Mouse (Mus musculus): Measurements from ENCODE around the gene Vgll3.

Gene Vgll3

DNA sequence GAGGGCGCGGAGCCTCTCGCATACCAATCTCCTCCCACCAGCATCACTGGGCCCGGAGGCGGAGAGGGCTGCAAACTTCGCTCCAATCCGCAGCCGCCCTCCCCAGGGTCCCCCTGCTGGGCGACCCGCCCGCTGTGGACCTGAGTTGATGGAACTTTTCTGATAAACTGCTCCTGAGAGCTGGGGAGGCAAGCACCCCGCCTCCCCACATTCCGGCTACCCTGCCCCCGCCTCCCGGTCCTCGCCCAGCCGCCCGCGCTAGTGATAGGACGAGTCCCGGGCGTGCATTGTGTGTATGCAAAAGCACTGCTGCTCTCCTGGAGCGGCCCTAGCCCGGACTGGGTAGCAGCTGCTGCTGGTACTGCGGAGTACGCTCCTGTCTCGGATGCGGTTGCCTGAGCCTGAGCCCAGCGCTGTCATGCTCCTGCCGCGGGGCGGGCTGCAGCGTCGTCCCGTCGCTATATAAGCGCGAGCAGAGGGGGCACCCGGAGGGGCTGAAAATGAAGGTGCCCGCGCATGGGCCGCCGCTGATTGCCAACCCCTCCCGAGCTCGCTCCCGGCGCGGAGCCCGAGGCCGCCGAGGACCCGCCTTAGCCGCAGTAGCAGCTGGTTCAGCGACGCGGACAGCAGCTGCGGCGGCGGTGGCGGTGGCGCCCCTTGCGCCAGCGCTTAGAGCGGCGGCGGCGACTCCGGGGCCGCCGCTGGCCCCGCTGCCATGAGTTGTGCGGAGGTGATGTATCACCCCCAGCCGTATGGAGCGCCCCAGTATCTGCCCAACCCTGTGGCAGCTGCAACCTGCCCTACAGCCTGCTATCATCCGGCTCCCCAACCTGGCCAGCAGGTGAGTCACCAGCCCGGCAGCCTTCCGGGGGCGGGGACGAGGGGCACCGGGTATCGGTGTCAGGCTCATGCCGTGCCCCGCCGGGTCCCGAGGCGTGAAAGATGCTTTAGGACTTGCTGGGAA lies at the start of gene Vgll3:
Vgll3 (plus strand) TSS at position 340 of the 964 bp plus-strand sequence.
- CTCF ChIA-PET: no interaction called here

- CTCF ChIA-PET: no interaction called here
Observed at GRCm38 (mm10) chr16:65765976-65766375, 49.1 kb upstream of the Vgll3 start.

- CTCF ChIA-PET: no interaction called here
Observed at GRCm38 (mm10) chr16:65785959-65786358, 29.1 kb upstream of the Vgll3 start.

GRCm38 (mm10) chr16:65816059-65816458 lies 1.0 kb downstream of the Vgll3 start:
- CTCF ChIA-PET: no interaction called here

DNA sequence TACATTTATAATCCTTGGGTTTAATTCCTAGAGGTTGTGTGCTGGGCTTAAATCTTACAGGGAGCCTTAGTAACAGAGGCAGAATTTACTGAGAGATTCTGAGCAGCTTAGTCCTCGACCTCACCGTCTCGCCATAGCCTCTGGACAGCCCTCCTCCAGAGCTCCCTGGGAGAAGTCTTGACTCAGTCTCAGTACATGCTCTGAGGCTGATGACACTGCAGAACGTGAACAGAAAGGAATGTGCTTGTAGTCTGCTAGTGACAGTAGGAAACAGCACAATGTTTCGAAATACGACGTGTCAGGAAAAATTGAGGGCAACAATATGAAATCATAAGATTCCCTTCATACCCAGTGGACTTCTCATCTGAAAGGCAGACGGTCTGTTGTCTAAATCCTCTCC lies 3.7 kb downstream of the Vgll3 start:
- CTCF ChIA-PET: no interaction called here

- CTCF ChIA-PET: no interaction called here
Observed at GRCm38 (mm10) chr16:65820803-65821202, 5.7 kb downstream of the Vgll3 start.

DNA sequence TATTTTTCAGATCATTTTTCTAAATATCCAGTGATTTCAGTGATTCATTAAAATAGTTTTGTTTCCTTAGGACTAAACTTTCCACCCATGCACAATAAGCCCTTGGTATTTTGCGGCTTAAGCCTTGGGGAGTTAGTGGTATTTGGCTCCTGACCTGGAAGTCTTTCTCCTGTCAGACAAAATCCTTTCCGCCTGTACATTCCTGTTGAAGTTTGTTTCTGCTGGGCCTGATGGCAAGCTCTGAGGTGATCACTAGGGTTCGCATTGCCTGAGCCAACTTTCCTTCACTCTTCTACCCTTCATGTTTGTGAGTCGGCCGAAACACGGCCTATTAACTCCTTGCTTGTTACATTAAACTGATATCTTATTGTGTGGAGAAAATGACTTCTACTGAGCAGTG lies 8.7 kb downstream of the Vgll3 start:
- CTCF ChIA-PET: no interaction called here

DNA sequence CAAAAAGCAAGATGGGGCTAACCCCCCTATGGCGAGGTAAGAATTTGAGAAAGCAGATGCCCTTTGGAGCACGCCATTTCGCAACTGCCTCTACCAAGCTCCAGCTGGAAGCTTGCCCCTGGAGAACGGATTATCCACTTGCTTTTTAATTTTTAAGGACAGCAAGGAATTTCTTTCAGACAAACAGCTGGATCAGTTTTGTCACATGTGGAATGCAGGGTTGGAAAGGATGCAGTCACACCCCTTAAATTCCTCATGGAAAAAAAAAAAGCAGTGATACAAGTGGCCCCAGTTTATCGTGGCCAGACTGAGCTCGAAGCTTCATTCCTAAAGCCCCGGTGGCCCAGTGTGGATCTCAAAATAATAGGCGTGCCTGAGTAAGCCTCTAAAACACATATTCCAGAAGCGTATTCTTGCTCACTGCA lies 13.1 kb downstream of the Vgll3 start:
- CTCF ChIA-PET: no interaction called here

DNA sequence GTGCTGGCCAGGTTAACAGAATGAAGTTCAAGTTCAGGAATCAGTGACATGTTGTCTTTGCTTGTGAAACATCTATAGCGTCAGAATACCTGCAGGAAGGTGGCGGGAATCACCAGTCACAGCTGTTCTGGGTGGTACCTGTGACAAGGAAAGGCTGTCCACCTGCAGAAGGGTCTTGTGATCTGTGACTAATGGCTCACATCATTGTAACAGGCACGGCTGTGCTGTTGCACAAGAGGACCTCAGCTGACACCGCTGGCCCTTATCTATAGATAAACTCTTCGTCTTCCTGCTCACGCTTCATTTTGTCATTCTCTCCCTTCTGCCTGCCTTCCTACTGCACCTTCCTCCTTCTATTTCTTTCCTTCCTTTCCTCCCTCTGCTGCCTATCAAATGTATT lies 14.0 kb downstream of the Vgll3 start:
- CTCF ChIA-PET: no interaction called here

- CTCF ChIA-PET: no interaction called here
Observed at GRCm38 (mm10) chr16:65834721-65835120, 19.7 kb downstream of the Vgll3 start.

- CTCF ChIA-PET: interaction anchor here (0.6 kb wide), 1 partner anchor 12 kb away, joined by 3 read pairs; no protein-coding TSS in a partner anchor
Observed at GRCm38 (mm10) chr16:65850126-65850525, 35.1 kb downstream of the Vgll3 start.

DNA sequence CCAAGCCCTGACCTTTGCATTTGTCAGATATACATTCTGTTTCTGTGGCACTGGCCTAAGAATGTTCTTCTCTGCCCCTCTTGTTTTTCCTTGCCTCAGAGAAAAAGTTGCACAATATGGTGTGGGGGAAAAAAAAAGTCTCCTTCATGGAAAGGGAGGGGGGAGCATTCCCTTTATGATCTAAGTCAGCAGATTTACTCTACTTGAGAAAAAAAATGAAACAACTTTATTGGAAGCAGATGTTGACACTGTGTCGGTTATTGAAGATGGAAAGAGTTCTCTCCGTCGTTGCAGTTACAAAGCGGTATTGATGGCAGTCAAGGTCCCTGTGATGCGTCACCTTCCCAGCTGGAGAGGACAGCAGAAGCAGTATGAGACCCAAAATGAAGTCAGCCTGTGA lies 49.4 kb downstream of the Vgll3 start:
- CTCF ChIA-PET: no interaction called here

DNA sequence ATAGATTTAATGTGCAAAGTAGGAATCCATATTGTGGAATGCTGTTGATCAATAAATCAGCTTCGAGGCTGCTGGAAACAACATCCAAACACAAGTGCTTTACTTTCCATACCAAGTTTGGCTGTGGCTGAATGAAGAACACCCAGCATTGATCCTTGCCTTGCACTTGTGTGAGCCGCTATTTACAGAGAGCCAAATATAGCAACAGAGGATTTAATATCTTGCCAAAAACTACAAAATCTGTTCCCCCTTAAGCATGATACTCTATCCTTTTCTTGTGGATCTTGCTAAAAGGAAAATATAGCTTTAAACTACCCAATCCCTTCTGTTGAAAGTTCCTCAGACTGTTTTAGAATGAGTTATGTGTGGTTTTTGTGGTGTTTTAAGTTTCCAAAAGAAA lies 52.9 kb downstream of the Vgll3 start:
- CTCF ChIA-PET: no interaction called here

DNA sequence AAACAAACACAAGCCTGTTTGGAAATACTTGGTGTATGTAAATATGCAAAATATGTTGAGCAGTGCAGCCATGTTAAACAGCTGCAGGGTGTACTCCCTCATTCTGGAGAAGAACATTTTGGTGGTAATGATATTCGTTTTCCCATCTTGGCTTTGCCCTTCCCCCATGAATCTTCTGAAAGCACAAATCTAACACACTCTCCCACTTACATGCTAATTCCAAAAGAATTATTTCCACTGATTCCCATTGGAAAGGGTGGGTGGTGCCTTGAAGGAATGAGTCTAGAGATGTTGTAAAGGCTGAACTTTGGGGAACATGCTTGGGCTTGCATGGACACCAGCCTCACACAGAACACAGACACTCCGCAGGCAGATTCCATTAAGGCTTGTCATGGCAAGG lies 53.9 kb downstream of the Vgll3 start:
- CTCF ChIA-PET: no interaction called here

DNA sequence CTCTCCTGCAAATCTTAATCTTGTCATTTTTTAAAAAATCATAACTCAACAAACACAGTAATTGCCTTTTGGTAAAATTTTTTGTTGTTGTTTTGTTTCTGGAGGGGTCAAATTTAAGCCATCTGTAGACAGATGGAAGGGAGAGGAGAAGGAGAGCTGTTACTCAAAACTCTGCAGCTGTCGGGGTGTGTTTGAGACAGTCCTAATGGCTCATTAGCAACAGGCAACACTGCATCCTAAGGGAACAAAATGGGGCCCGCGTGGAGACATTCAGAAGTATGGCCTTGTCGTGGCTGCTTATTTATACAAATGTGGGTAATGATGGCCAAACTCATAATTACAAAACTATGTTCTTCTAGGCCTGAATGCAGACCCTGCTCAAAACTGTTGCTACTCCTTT lies 73.9 kb downstream of the Vgll3 start:
- CTCF ChIA-PET: no interaction called here

All from spleen, embryonic (tissue).